Mouse (Mus musculus): ENCODE results near the gene D17H6S53E.
A peak's percentile ranks its signal among the peaks of the same experiment; 100 is the strongest.

DNA sequence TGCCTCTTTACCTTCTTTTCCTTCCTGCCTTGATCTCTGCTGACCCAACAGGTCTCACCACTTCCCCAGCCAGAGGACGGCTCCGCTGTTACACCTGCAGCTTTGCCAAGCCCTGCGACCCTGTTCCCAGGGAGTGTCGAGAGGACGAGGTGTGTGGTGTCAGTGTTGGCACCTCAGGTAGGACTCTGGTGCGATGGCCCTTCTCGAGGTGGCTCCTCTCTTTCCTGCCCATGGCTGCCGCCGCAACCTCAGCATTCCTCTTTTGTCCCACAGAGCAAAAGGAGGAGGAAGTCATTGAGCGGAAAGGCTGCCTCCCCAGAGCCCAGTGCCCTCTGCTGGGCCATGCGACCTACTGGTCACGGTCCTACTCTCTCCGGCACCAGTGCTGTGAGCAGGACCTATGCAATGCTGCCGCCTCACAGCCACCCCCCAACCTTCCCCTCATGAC, 48.4 kb upstream of the D17H6S53E start, which contains the start of gene Ly6g6d:
- TF ChIP-seq CTCF (IDR thresholded peaks at IDR 0.05; ENCODE audit: low read depth) (peak; percentile 62), EP300 (IDR thresholded peaks at IDR 0.05; ENCODE audit: low read depth) (no peak)

Measured in heart, postnatal 0 days (tissue).